Mouse (Mus musculus) kidney, adult 18-20 months (tissue): ENCODE results near the gene Gm49380.
A peak's percentile ranks its signal among the peaks of the same experiment; 100 is the strongest.
"Not testable (repeated sequence)": the region's sequence is repeated elsewhere in the genome, so short reads cannot be mapped to it uniquely, and the experiment has no call there.

Source experiments
- DNase-seq: peaks from one replicate; pipeline ENCODE4 v3.0.0; 2021

Gene Gm49380

GRCm38 (mm10) chr9:44124317-44124716, 11.0 kb upstream of the Gm49380 start:
- DNase-seq: no peak

GRCm38 (mm10) chr9:44119948-44120465, 6.7 kb upstream of the Gm49380 start:
- DNase-seq: no peak

GRCm38 (mm10) chr9:44119011-44119410, 5.7 kb upstream of the Gm49380 start:
- DNase-seq: peak; percentile 53

GRCm38 (mm10) chr9:44116182-44116581, 2.9 kb upstream of the Gm49380 start:
- no peak for DNase-seq

- DNase-seq: no peak
These were observed 2.3 kb upstream of the Gm49380 start for GRCm38 (mm10) chr9:44115599-44115998.

GRCm38 (mm10) chr9:44114453-44114852, 1.2 kb upstream of the Gm49380 start:
- DNase-seq: no peak

GRCm38 (mm10) chr9:44111909-44112308, 1.4 kb downstream of the Gm49380 start:
- not testable (repeated sequence) for DNase-seq

- DNase-seq: peak; percentile 82
These were observed 3.8 kb downstream of the Gm49380 start for GRCm38 (mm10) chr9:44109360-44110095.

- no peak for DNase-seq
These were observed 4.8 kb downstream of the Gm49380 start for GRCm38 (mm10) chr9:44108269-44109055.

- no peak for DNase-seq
These were observed 5.6 kb downstream of the Gm49380 start for GRCm38 (mm10) chr9:44107557-44108179.

- DNase-seq: peak; percentile 73
These were observed 6.2 kb downstream of the Gm49380 start, which contains the start of gene C1qtnf5 for GRCm38 (mm10) chr9:44107110-44107509. Gene C1qtnf5, plus strand, starts transcription at chr9:44107245.

GRCm38 (mm10) chr9:44106596-44106995, 6.7 kb downstream of the Gm49380 start:
- no peak for DNase-seq

- no peak for DNase-seq
These were observed 7.1 kb downstream of the Gm49380 start for GRCm38 (mm10) chr9:44106182-44106581.

GRCm38 (mm10) chr9:44105781-44106180, 7.5 kb downstream of the Gm49380 start:
- no peak for DNase-seq

- no peak for DNase-seq
These were observed 8.4 kb downstream of the Gm49380 start for GRCm38 (mm10) chr9:44104881-44105280.

- DNase-seq: no peak
These were observed 11.8 kb downstream of the Gm49380 start, which contains the start of gene Mfrp for GRCm38 (mm10) chr9:44101490-44101889. Gene Mfrp, plus strand, starts transcription at chr9:44101729.

GRCm38 (mm10) chr9:44096536-44096935, 16.8 kb downstream of the Gm49380 start:
- peak; percentile 56 for DNase-seq

- DNase-seq: no peak
These were observed 17.5 kb downstream of the Gm49380 start for GRCm38 (mm10) chr9:44095781-44096180.

- no peak for DNase-seq
These were observed 18.6 kb downstream of the Gm49380 start for GRCm38 (mm10) chr9:44094737-44095136.

- DNase-seq: peak; percentile 81
These were observed 19.4 kb downstream of the Gm49380 start for GRCm38 (mm10) chr9:44093612-44094503.

- no peak for DNase-seq
These were observed 24.3 kb downstream of the Gm49380 start for GRCm38 (mm10) chr9:44088877-44089608.
